Mouse (Mus musculus) MEL (cell line): Measurements from ENCODE around the gene Rdh13. TPM values are rescaled to one million over a fixed set of nuclear protein-coding genes. Genes with fewer than 3 reads are reported as not detected.

ENCODE experiments used
- DNase-seq: peaks from one replicate; pipeline ENCODE4 v3.0.0; 2011; ENCODE audit warnings: low read depth, low spot score
- H3K27ac ChIP-seq: 2 replicates; pipeline ENCODE4 v1.5.1; 2012; ENCODE audit warnings: low read depth, mild to moderate bottlenecking, control low read depth, low read length, moderate library complexity; ENCODE audit not compliant: control insufficient read depth
- H3K27me3 ChIP-seq, 2 experiments: fragments of 150-350 bp in 1 of 2; sonication (generic) in 1 of 2; 2 replicates each; pipeline ENCODE4 v1.6.1; 2012; ENCODE audit warnings: low read length in 2 of 2, mild to moderate bottlenecking in 2 of 2, improper control_type of control experiment in 1 of 2, moderate library complexity in 1 of 2; ENCODE audit not compliant: insufficient read depth in 2 of 2, control insufficient read depth in 1 of 2
- H3K36me3 ChIP-seq, 2 experiments: 2 replicates each; pipeline ENCODE4 v1.6.1; 2012 to 2014; ENCODE audit warnings: low read length in 2 of 2, improper control_type of control experiment in 1 of 2, inconsistent platforms in 1 of 2, mild to moderate bottlenecking in 1 of 2; ENCODE audit not compliant: insufficient read depth in 2 of 2, control insufficient read depth in 1 of 2
- H3K4me1 ChIP-seq, 2 experiments: fragments of 150-350 bp in 1 of 2; sonication (generic) in 1 of 2; 2 replicates each; pipeline ENCODE4 v1.6.1; 2012; ENCODE audit warnings: low read length in 2 of 2, improper control_type of control experiment in 1 of 2, mild to moderate bottlenecking in 1 of 2; ENCODE audit not compliant: insufficient read depth in 2 of 2, control insufficient read depth in 1 of 2
- H3K4me3 ChIP-seq, 2 experiments: fragments of 150-350 bp in 1 of 2; sonication (generic) in 1 of 2; 2 replicates each; pipeline ENCODE4 v1.5.1; 2012; ENCODE audit warnings: low read depth in 2 of 2, low read length in 2 of 2, mild to moderate bottlenecking in 2 of 2, moderate library complexity in 2 of 2, control low read depth in 1 of 2, improper control_type of control experiment in 1 of 2; ENCODE audit not compliant: control insufficient read depth in 1 of 2, insufficient read depth in 1 of 2
- H3K79me2 ChIP-seq: 2 replicates; pipeline ENCODE4 v1.6.1; 2012; ENCODE audit warnings: mild to moderate bottlenecking, low read length, moderate library complexity; ENCODE audit not compliant: control insufficient read depth, poor library complexity, insufficient read depth
- H3K9ac ChIP-seq: 2 replicates; pipeline ENCODE4 v1.6.1; 2012; ENCODE audit warnings: low read depth, mild to moderate bottlenecking, control low read depth, low read length, moderate library complexity; ENCODE audit not compliant: control insufficient read depth, poor library complexity, severe bottlenecking
- H3K9me3 ChIP-seq: fragments of 150-350 bp; sonication (generic); replicated peaks from 2 replicates; pipeline ENCODE4 v1.6.1; 2012; ENCODE audit warnings: mild to moderate bottlenecking, low read length, improper control_type of control experiment, moderate library complexity; ENCODE audit not compliant: insufficient read depth
- CHD1 ChIP-seq: IDR thresholded peaks from 2 replicates; pipeline ENCODE4 v1.6.1; 2012; ENCODE audit warnings: low read depth, mild to moderate bottlenecking, inconsistent platforms, low read length, improper control_type of control experiment
- CHD2 ChIP-seq: IDR thresholded peaks from 2 replicates; pipeline ENCODE4 v1.6.1; 2011; ENCODE audit warnings: low read length, improper control_type of control experiment
- CTCF ChIP-seq, 3 experiments: IDR thresholded peaks in 2 of 3; conservative IDR thresholded peaks in 1 of 3; 2 replicates each; pipeline ENCODE4 v1.5.1; 2011 to 2012; ENCODE audit warnings: low read length in 3 of 3, low read depth in 2 of 3, mild to moderate bottlenecking in 2 of 3, improper control_type of control experiment in 1 of 3, inconsistent platforms in 1 of 3, mixed read lengths in 1 of 3, moderate library complexity in 1 of 3; ENCODE audit not compliant: control insufficient read depth in 1 of 3, insufficient read depth in 1 of 3, poor library complexity in 1 of 3, severe bottlenecking in 1 of 3
- E2F4 ChIP-seq: IDR thresholded peaks from 2 replicates; pipeline ENCODE4 v1.6.1; 2011; ENCODE audit warnings: low read depth, low read length, improper control_type of control experiment, borderline replicate concordance
- ELF1 ChIP-seq: IDR thresholded peaks from 2 replicates; pipeline ENCODE4 v1.6.1; 2014; ENCODE audit warnings: low read depth, mild to moderate bottlenecking, inconsistent platforms, low read length, improper control_type of control experiment, moderate library complexity
- EP300 ChIP-seq, 2 experiments: IDR thresholded peaks; 2 replicates each; pipeline ENCODE4 v1.6.1; 2011; ENCODE audit warnings: improper control_type of control experiment in 2 of 2, low read length in 2 of 2, low read depth in 1 of 2, mild to moderate bottlenecking in 1 of 2
- ETS1 ChIP-seq: IDR thresholded peaks from 2 replicates; pipeline ENCODE4 v1.6.1; 2012; ENCODE audit warnings: low read depth, mild to moderate bottlenecking, inconsistent platforms, low read length, improper control_type of control experiment, moderate library complexity
- GATA1 ChIP-seq: IDR thresholded peaks from 2 replicates; pipeline ENCODE4 v1.6.1; 2011; ENCODE audit warnings: low read depth, low read length, improper control_type of control experiment
- HCFC1 ChIP-seq: IDR thresholded peaks from 2 replicates; pipeline ENCODE4 v1.6.1; 2012; ENCODE audit warnings: low read depth, mild to moderate bottlenecking, inconsistent platforms, low read length, improper control_type of control experiment, moderate library complexity
- JUND ChIP-seq: IDR thresholded peaks from 2 replicates; pipeline ENCODE4 v1.6.1; 2011; ENCODE audit warnings: low read depth, mild to moderate bottlenecking, improper control_type of control experiment, low read length
- KAT2A ChIP-seq: conservative IDR thresholded peaks from 2 replicates; pipeline ENCODE4 v1.6.1; 2012; ENCODE audit warnings: low read depth, low read length, improper control_type of control experiment, inconsistent platforms
- MAX ChIP-seq: IDR thresholded peaks from 2 replicates; pipeline ENCODE4 v1.6.1; 2011; ENCODE audit warnings: low read length, improper control_type of control experiment
- MAZ ChIP-seq: IDR thresholded peaks from 2 replicates; pipeline ENCODE4 v1.6.1; 2012; ENCODE audit warnings: low read depth, mild to moderate bottlenecking, inconsistent platforms, low read length, improper control_type of control experiment
- MXI1 ChIP-seq: IDR thresholded peaks from 2 replicates; pipeline ENCODE4 v1.6.1; 2011; ENCODE audit warnings: mild to moderate bottlenecking, low read depth, low read length, improper control_type of control experiment
- MYB ChIP-seq: IDR thresholded peaks from 2 replicates; pipeline ENCODE4 v1.6.1; 2011; ENCODE audit warnings: mild to moderate bottlenecking, low read depth, low read length, improper control_type of control experiment
- MYC ChIP-seq: IDR thresholded peaks from 2 replicates; pipeline ENCODE4 v1.6.1; 2011; ENCODE audit warnings: low read depth, mild to moderate bottlenecking, low read length, improper control_type of control experiment, moderate library complexity
- NELFE ChIP-seq: IDR thresholded peaks from 2 replicates; pipeline ENCODE4 v1.6.1; 2011; ENCODE audit warnings: low read depth, low read length, improper control_type of control experiment
- POLR2AphosphoS2 ChIP-seq: IDR thresholded peaks from 2 replicates; pipeline ENCODE4 v1.6.1; 2011; ENCODE audit warnings: low read length, improper control_type of control experiment
- POLR2AphosphoS5 ChIP-seq: IDR thresholded peaks from 2 replicates; pipeline ENCODE4 v1.6.1; 2012; ENCODE audit warnings: low read depth, borderline replicate concordance, mild to moderate bottlenecking, inconsistent platforms, low read length, moderate library complexity, mixed read lengths
- RAD21 ChIP-seq: IDR thresholded peaks from 2 replicates; pipeline ENCODE4 v1.6.1; 2011; ENCODE audit warnings: mild to moderate bottlenecking, low read depth, low read length, improper control_type of control experiment
- RCOR1 ChIP-seq: IDR thresholded peaks from 2 replicates; pipeline ENCODE4 v1.6.1; 2012; ENCODE audit warnings: low read depth, mild to moderate bottlenecking, inconsistent platforms, low read length, improper control_type of control experiment
- SIN3A ChIP-seq: IDR thresholded peaks from 2 replicates; pipeline ENCODE4 v1.6.1; 2012; ENCODE audit warnings: low read length, improper control_type of control experiment, inconsistent platforms
- TBP ChIP-seq: IDR thresholded peaks from 2 replicates; pipeline ENCODE4 v1.8.0; 2011; ENCODE audit warnings: low read depth, low read length, improper control_type of control experiment
- UBTF ChIP-seq: IDR thresholded peaks from 2 replicates; pipeline ENCODE4 v1.6.1; 2012; ENCODE audit warnings: low read depth, mild to moderate bottlenecking, inconsistent platforms, low read length, improper control_type of control experiment, moderate library complexity, borderline replicate concordance; ENCODE audit not compliant: insufficient read depth
- USF1 ChIP-seq: IDR thresholded peaks from 2 replicates; pipeline ENCODE4 v1.6.1; 2014; ENCODE audit warnings: low read depth, mild to moderate bottlenecking, inconsistent platforms, low read length, improper control_type of control experiment, moderate library complexity
- USF2 ChIP-seq, 2 experiments: IDR thresholded peaks; 2 replicates each; pipeline ENCODE4 v1.6.1; 2011 to 2012; ENCODE audit warnings: improper control_type of control experiment in 2 of 2, low read length in 2 of 2, borderline replicate concordance in 1 of 2, inconsistent platforms in 1 of 2, low read depth in 1 of 2, mild to moderate bottlenecking in 1 of 2; ENCODE audit not compliant: insufficient read depth in 1 of 2
- ZC3H11A ChIP-seq: IDR thresholded peaks from 2 replicates; pipeline ENCODE4 v1.6.1; 2012; ENCODE audit warnings: low read depth, mild to moderate bottlenecking, inconsistent platforms, low read length, improper control_type of control experiment
- ZKSCAN1 ChIP-seq: IDR thresholded peaks from 2 replicates; pipeline ENCODE4 v1.6.1; 2012; ENCODE audit warnings: low read depth, mild to moderate bottlenecking, inconsistent platforms, low read length, improper control_type of control experiment, moderate library complexity
- ZMIZ1 ChIP-seq: IDR thresholded peaks from 2 replicates; pipeline ENCODE4 v1.6.1; 2012; ENCODE audit warnings: low read depth, mild to moderate bottlenecking, inconsistent platforms, low read length, improper control_type of control experiment, moderate library complexity
- ZNF384 ChIP-seq: IDR thresholded peaks from 2 replicates; pipeline ENCODE4 v1.6.1; 2012; ENCODE audit warnings: low read depth, mild to moderate bottlenecking, inconsistent platforms, low read length, improper control_type of control experiment
- polyA plus RNA-seq, 2 experiments: library from polyadenylated mRNA; stranded (reverse) in 1 of 2; unstranded in 1 of 2; fragments of >175 nt in 1 of 2; fragments of >200 nt in 1 of 2; gene quantifications; 2 replicates each; pipeline versions ENCODE4 v1.2.1 to v1.2.4; 2012; ENCODE audit warnings: low replicate concordance in 2 of 2, low read depth in 1 of 2; ENCODE audit not compliant: insufficient read length in 2 of 2, insufficient read depth in 1 of 2, missing spikeins in 1 of 2
- total RNA-seq: library from RNA; depleted of rRNA; stranded (reverse); fragments of 300-350 nt; gene quantifications from 2 replicates; pipeline ENCODE4 v1.2.3, GENCODE M21; 2012

The Rdh13 gene
- total and polyA plus RNA-seq, 3 experiments: 24.0 to 46.4 TPM; not detected in 1

DNA sequence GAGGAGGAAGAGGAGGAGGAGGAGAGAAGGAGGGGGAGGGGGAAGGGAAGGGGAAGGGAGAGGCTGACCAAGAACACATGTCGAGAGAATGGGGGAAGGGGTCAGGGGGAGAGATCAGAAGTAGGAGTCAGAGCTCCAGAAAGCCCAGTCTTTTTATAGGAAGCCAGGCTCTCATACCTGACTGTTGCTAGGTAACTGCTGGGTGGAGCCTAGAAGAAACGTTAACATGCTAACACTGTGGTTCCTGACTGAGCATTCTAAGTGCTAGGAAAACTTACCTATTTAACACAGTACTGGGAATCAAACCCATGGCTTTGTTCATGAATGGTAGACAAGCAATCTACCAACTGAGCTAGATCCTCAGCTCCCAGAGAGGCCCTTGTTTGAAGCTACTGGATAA, 3.8 kb upstream of the Rdh13 start:
- H3K9me3 ChIP-seq: no peaks in the 10 kb centered on the region
- H3K27me3 ChIP-seq: no peaks in the 10 kb centered on the region; a peak in 1 of 4 replicates
- peaks cover 7% of the 10 kb centered on the region for H3K79me2 ChIP-seq
- no peak for DNase-seq
- H3K36me3 ChIP-seq: peaks cover 0 to 5% of the 10 kb centered on the region in 2 experiments; a peak in 2 of 4 replicates
- TF ChIP-seq RAD21 (no peak), UBTF (no peak), SIN3A (no peak), MXI1 (no peak), GATA1 (no peak), POLR2AphosphoS2 (no peak), ZNF384 (no peak), KAT2A (no peak), TBP (no peak), MAX (no peak), ZKSCAN1 (no peak), CTCF (IDR thresholded peaks at IDR 0.05 in 2 of 3, conservative IDR thresholded peaks at IDR 0.05 in 1 of 3; ENCODE audit: control insufficient read depth in 1 of 3, insufficient read depth in 1 of 3, low read depth in 2 of 3, low read length in 3 of 3, poor library complexity in 1 of 3, severe bottlenecking in 1 of 3) (no peak), E2F4 (no peak)
- H3K4me1 ChIP-seq: peaks cover 0 to 9% of the 10 kb centered on the region in 2 experiments; a peak in 2 of 4 replicates
- no peak overlapping the region for H3K9ac ChIP-seq
- H3K27ac ChIP-seq: no peak overlapping the region
- H3K4me3 ChIP-seq: no peak overlapping the region

DNA sequence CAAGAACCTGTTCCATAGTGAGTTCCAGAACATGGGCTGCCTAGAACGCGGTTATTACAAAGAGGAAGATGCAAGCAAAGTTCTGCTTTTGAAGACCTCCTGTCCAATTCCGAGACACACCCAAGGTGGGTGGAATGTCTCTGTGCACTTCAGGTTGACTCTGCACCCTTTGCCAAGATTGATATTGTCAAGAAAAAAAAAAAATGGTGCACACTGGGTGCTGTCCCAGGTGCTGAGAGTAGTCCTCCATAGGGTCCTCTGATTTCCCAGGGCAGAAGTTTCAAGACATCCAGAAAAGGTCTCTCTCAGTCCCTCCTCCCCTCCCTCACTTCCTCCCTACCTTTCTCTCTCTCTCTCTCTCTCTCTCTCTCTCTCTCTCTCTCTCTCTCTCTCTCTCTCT, 3.0 kb upstream of the Rdh13 start:
- H3K79me2 ChIP-seq: peaks cover 9% of the 10 kb centered on the region
- H3K36me3 ChIP-seq: peaks cover 0 to 5% of the 10 kb centered on the region in 2 experiments; a peak in 2 of 4 replicates
- TF ChIP-seq UBTF (no peak), SIN3A (peak; percentile 94), KAT2A (no peak), MXI1 (no peak), NELFE (no peak), ZNF384 (peak; percentile 98), USF1 (no peak), POLR2AphosphoS2 (no peak), EP300 (IDR thresholded peaks at IDR 0.05; ENCODE audit: low read depth in 1 of 2, low read length in 2 of 2) (peak in 1 of 2 experiments; percentile 50; a peak in 2 of 4 replicates), ETS1 (no peak), CHD1 (no peak), MYB (no peak), POLR2AphosphoS5 (no peak), MAZ (no peak), CHD2 (no peak), MYC (no peak), JUND (no peak), ZC3H11A (no peak), HCFC1 (peak; percentile 33; the same call in 1 of the 2 replicates), GATA1 (no peak), ZMIZ1 (no peak), CTCF (IDR thresholded peaks at IDR 0.05 in 2 of 3, conservative IDR thresholded peaks at IDR 0.05 in 1 of 3; ENCODE audit: control insufficient read depth in 1 of 3, insufficient read depth in 1 of 3, low read depth in 2 of 3, low read length in 3 of 3, poor library complexity in 1 of 3, severe bottlenecking in 1 of 3) (no peak), ZKSCAN1 (no peak), ELF1 (no peak), USF2 (IDR thresholded peaks at IDR 0.05; ENCODE audit: borderline replicate concordance in 1 of 2, insufficient read depth in 1 of 2, low read depth in 1 of 2, low read length in 2 of 2) (no peak), RCOR1 (peak; percentile 38; the same call in 1 of the 2 replicates)
- peak; percentile 77 for DNase-seq
- H3K27me3 ChIP-seq: no peaks in the 10 kb centered on the region; a peak in 1 of 4 replicates
- H3K4me3 ChIP-seq: no peak overlapping the region
- no peak overlapping the region for H3K27ac ChIP-seq
- H3K4me1 ChIP-seq: peaks cover 0 to 9% of the 10 kb centered on the region in 2 experiments; a peak in 2 of 4 replicates
- H3K9me3 ChIP-seq: no peaks in the 10 kb centered on the region
- H3K9ac ChIP-seq: no peak overlapping the region
